Mouse (Mus musculus) MEL (cell line): ENCODE measurements around the gene Med13l. TPM values are rescaled to one million over a fixed set of nuclear protein-coding genes. Genes with fewer than 3 reads are reported as not detected.

ENCODE experiments used
- DNase-seq: peaks from one replicate; pipeline ENCODE4 v3.0.0; 2011; ENCODE audit warnings: low read depth, low spot score
- H3K27ac ChIP-seq: 2 replicates; pipeline ENCODE4 v1.5.1; 2012; ENCODE audit warnings: low read depth, mild to moderate bottlenecking, control low read depth, low read length, moderate library complexity; ENCODE audit not compliant: control insufficient read depth
- H3K27me3 ChIP-seq, 2 experiments: fragments of 150-350 bp in 1 of 2; sonication (generic) in 1 of 2; 2 replicates each; pipeline ENCODE4 v1.6.1; 2012; ENCODE audit warnings: low read length in 2 of 2, mild to moderate bottlenecking in 2 of 2, improper control_type of control experiment in 1 of 2, moderate library complexity in 1 of 2; ENCODE audit not compliant: insufficient read depth in 2 of 2, control insufficient read depth in 1 of 2
- H3K36me3 ChIP-seq, 2 experiments: 2 replicates each; pipeline ENCODE4 v1.6.1; 2012 to 2014; ENCODE audit warnings: low read length in 2 of 2, improper control_type of control experiment in 1 of 2, inconsistent platforms in 1 of 2, mild to moderate bottlenecking in 1 of 2; ENCODE audit not compliant: insufficient read depth in 2 of 2, control insufficient read depth in 1 of 2
- H3K4me1 ChIP-seq, 2 experiments: fragments of 150-350 bp in 1 of 2; sonication (generic) in 1 of 2; 2 replicates each; pipeline ENCODE4 v1.6.1; 2012; ENCODE audit warnings: low read length in 2 of 2, improper control_type of control experiment in 1 of 2, mild to moderate bottlenecking in 1 of 2; ENCODE audit not compliant: insufficient read depth in 2 of 2, control insufficient read depth in 1 of 2
- H3K4me3 ChIP-seq, 2 experiments: fragments of 150-350 bp in 1 of 2; sonication (generic) in 1 of 2; 2 replicates each; pipeline ENCODE4 v1.5.1; 2012; ENCODE audit warnings: low read depth in 2 of 2, low read length in 2 of 2, mild to moderate bottlenecking in 2 of 2, moderate library complexity in 2 of 2, control low read depth in 1 of 2, improper control_type of control experiment in 1 of 2; ENCODE audit not compliant: control insufficient read depth in 1 of 2, insufficient read depth in 1 of 2
- H3K79me2 ChIP-seq: 2 replicates; pipeline ENCODE4 v1.6.1; 2012; ENCODE audit warnings: mild to moderate bottlenecking, low read length, moderate library complexity; ENCODE audit not compliant: control insufficient read depth, poor library complexity, insufficient read depth
- H3K9ac ChIP-seq: 2 replicates; pipeline ENCODE4 v1.6.1; 2012; ENCODE audit warnings: low read depth, mild to moderate bottlenecking, control low read depth, low read length, moderate library complexity; ENCODE audit not compliant: control insufficient read depth, poor library complexity, severe bottlenecking
- H3K9me3 ChIP-seq: fragments of 150-350 bp; sonication (generic); replicated peaks from 2 replicates; pipeline ENCODE4 v1.6.1; 2012; ENCODE audit warnings: mild to moderate bottlenecking, low read length, improper control_type of control experiment, moderate library complexity; ENCODE audit not compliant: insufficient read depth
- BHLHE40 ChIP-seq: IDR thresholded peaks from 2 replicates; pipeline ENCODE4 v1.6.1; 2012; ENCODE audit warnings: low read depth, mild to moderate bottlenecking, inconsistent platforms, low read length, improper control_type of control experiment, borderline replicate concordance
- CHD1 ChIP-seq: IDR thresholded peaks from 2 replicates; pipeline ENCODE4 v1.6.1; 2012; ENCODE audit warnings: low read depth, mild to moderate bottlenecking, inconsistent platforms, low read length, improper control_type of control experiment
- CHD2 ChIP-seq: IDR thresholded peaks from 2 replicates; pipeline ENCODE4 v1.6.1; 2011; ENCODE audit warnings: low read length, improper control_type of control experiment
- CTCF ChIP-seq, 3 experiments: IDR thresholded peaks in 2 of 3; conservative IDR thresholded peaks in 1 of 3; 2 replicates each; pipeline ENCODE4 v1.5.1; 2011 to 2012; ENCODE audit warnings: low read length in 3 of 3, low read depth in 2 of 3, mild to moderate bottlenecking in 2 of 3, improper control_type of control experiment in 1 of 3, inconsistent platforms in 1 of 3, mixed read lengths in 1 of 3, moderate library complexity in 1 of 3; ENCODE audit not compliant: control insufficient read depth in 1 of 3, insufficient read depth in 1 of 3, poor library complexity in 1 of 3, severe bottlenecking in 1 of 3
- E2F4 ChIP-seq: IDR thresholded peaks from 2 replicates; pipeline ENCODE4 v1.6.1; 2011; ENCODE audit warnings: low read depth, low read length, improper control_type of control experiment, borderline replicate concordance
- ELF1 ChIP-seq: IDR thresholded peaks from 2 replicates; pipeline ENCODE4 v1.6.1; 2014; ENCODE audit warnings: low read depth, mild to moderate bottlenecking, inconsistent platforms, low read length, improper control_type of control experiment, moderate library complexity
- EP300 ChIP-seq, 2 experiments: IDR thresholded peaks; 2 replicates each; pipeline ENCODE4 v1.6.1; 2011; ENCODE audit warnings: improper control_type of control experiment in 2 of 2, low read length in 2 of 2, low read depth in 1 of 2, mild to moderate bottlenecking in 1 of 2
- ETS1 ChIP-seq: IDR thresholded peaks from 2 replicates; pipeline ENCODE4 v1.6.1; 2012; ENCODE audit warnings: low read depth, mild to moderate bottlenecking, inconsistent platforms, low read length, improper control_type of control experiment, moderate library complexity
- GABPA ChIP-seq: IDR thresholded peaks from 2 replicates; pipeline ENCODE4 v1.6.1; 2012; ENCODE audit warnings: low read depth, mild to moderate bottlenecking, inconsistent platforms, low read length, improper control_type of control experiment, moderate library complexity
- GATA1 ChIP-seq: IDR thresholded peaks from 2 replicates; pipeline ENCODE4 v1.6.1; 2011; ENCODE audit warnings: low read depth, low read length, improper control_type of control experiment
- HCFC1 ChIP-seq: IDR thresholded peaks from 2 replicates; pipeline ENCODE4 v1.6.1; 2012; ENCODE audit warnings: low read depth, mild to moderate bottlenecking, inconsistent platforms, low read length, improper control_type of control experiment, moderate library complexity
- JUND ChIP-seq: IDR thresholded peaks from 2 replicates; pipeline ENCODE4 v1.6.1; 2011; ENCODE audit warnings: low read depth, mild to moderate bottlenecking, improper control_type of control experiment, low read length
- MAFK ChIP-seq: IDR thresholded peaks from 2 replicates; pipeline ENCODE4 v1.6.1; 2011; ENCODE audit warnings: low read depth, mild to moderate bottlenecking, low read length, improper control_type of control experiment, borderline replicate concordance
- MAX ChIP-seq: IDR thresholded peaks from 2 replicates; pipeline ENCODE4 v1.6.1; 2011; ENCODE audit warnings: low read length, improper control_type of control experiment
- MAZ ChIP-seq: IDR thresholded peaks from 2 replicates; pipeline ENCODE4 v1.6.1; 2012; ENCODE audit warnings: low read depth, mild to moderate bottlenecking, inconsistent platforms, low read length, improper control_type of control experiment
- MEF2A ChIP-seq: IDR thresholded peaks from 2 replicates; pipeline ENCODE4 v1.6.1; 2014; ENCODE audit warnings: low read depth, mild to moderate bottlenecking, inconsistent platforms, low read length, improper control_type of control experiment; ENCODE audit not compliant: poor library complexity, insufficient replicate concordance, severe bottlenecking; ENCODE audit errors: extremely low read depth
- MXI1 ChIP-seq: IDR thresholded peaks from 2 replicates; pipeline ENCODE4 v1.6.1; 2011; ENCODE audit warnings: mild to moderate bottlenecking, low read depth, low read length, improper control_type of control experiment
- MYB ChIP-seq: IDR thresholded peaks from 2 replicates; pipeline ENCODE4 v1.6.1; 2011; ENCODE audit warnings: mild to moderate bottlenecking, low read depth, low read length, improper control_type of control experiment
- MYC ChIP-seq: IDR thresholded peaks from 2 replicates; pipeline ENCODE4 v1.6.1; 2011; ENCODE audit warnings: low read depth, mild to moderate bottlenecking, low read length, improper control_type of control experiment, moderate library complexity
- POLR2A ChIP-seq, 2 experiments: IDR thresholded peaks; 2 replicates each; pipeline ENCODE4 v1.6.1; 2011 to 2012; ENCODE audit warnings: low read length in 2 of 2, mild to moderate bottlenecking in 2 of 2, control low read depth in 1 of 2, improper control_type of control experiment in 1 of 2, low read depth in 1 of 2, moderate library complexity in 1 of 2; ENCODE audit not compliant: control insufficient read depth in 1 of 2, insufficient read depth in 1 of 2, poor library complexity in 1 of 2
- POLR2AphosphoS2 ChIP-seq: IDR thresholded peaks from 2 replicates; pipeline ENCODE4 v1.6.1; 2011; ENCODE audit warnings: low read length, improper control_type of control experiment
- RAD21 ChIP-seq: IDR thresholded peaks from 2 replicates; pipeline ENCODE4 v1.6.1; 2011; ENCODE audit warnings: mild to moderate bottlenecking, low read depth, low read length, improper control_type of control experiment
- RCOR1 ChIP-seq: IDR thresholded peaks from 2 replicates; pipeline ENCODE4 v1.6.1; 2012; ENCODE audit warnings: low read depth, mild to moderate bottlenecking, inconsistent platforms, low read length, improper control_type of control experiment
- SIN3A ChIP-seq: IDR thresholded peaks from 2 replicates; pipeline ENCODE4 v1.6.1; 2012; ENCODE audit warnings: low read length, improper control_type of control experiment, inconsistent platforms
- SMC3 ChIP-seq: IDR thresholded peaks from 2 replicates; pipeline ENCODE4 v1.6.1; 2011; ENCODE audit warnings: low read depth, low read length, improper control_type of control experiment
- TAL1 ChIP-seq: IDR thresholded peaks from 2 replicates; pipeline ENCODE4 v1.6.1; 2012; ENCODE audit warnings: mild to moderate bottlenecking, inconsistent platforms, low read length, moderate library complexity, mixed read lengths
- TBP ChIP-seq: IDR thresholded peaks from 2 replicates; pipeline ENCODE4 v1.8.0; 2011; ENCODE audit warnings: low read depth, low read length, improper control_type of control experiment
- TCF12 ChIP-seq: IDR thresholded peaks from 2 replicates; pipeline ENCODE4 v1.6.1; 2014; ENCODE audit warnings: low read depth, mild to moderate bottlenecking, inconsistent platforms, low read length, improper control_type of control experiment, moderate library complexity
- UBTF ChIP-seq: IDR thresholded peaks from 2 replicates; pipeline ENCODE4 v1.6.1; 2012; ENCODE audit warnings: low read depth, mild to moderate bottlenecking, inconsistent platforms, low read length, improper control_type of control experiment, moderate library complexity, borderline replicate concordance; ENCODE audit not compliant: insufficient read depth
- USF1 ChIP-seq: IDR thresholded peaks from 2 replicates; pipeline ENCODE4 v1.6.1; 2014; ENCODE audit warnings: low read depth, mild to moderate bottlenecking, inconsistent platforms, low read length, improper control_type of control experiment, moderate library complexity
- USF2 ChIP-seq, 2 experiments: IDR thresholded peaks; 2 replicates each; pipeline ENCODE4 v1.6.1; 2011 to 2012; ENCODE audit warnings: improper control_type of control experiment in 2 of 2, low read length in 2 of 2, borderline replicate concordance in 1 of 2, inconsistent platforms in 1 of 2, low read depth in 1 of 2, mild to moderate bottlenecking in 1 of 2; ENCODE audit not compliant: insufficient read depth in 1 of 2
- polyA plus RNA-seq, 2 experiments: library from polyadenylated mRNA; stranded (reverse) in 1 of 2; unstranded in 1 of 2; fragments of >175 nt in 1 of 2; fragments of >200 nt in 1 of 2; gene quantifications; 2 replicates each; pipeline versions ENCODE4 v1.2.1 to v1.2.4; 2012; ENCODE audit warnings: low replicate concordance in 2 of 2, low read depth in 1 of 2; ENCODE audit not compliant: insufficient read length in 2 of 2, insufficient read depth in 1 of 2, missing spikeins in 1 of 2
- total RNA-seq: library from RNA; depleted of rRNA; stranded (reverse); fragments of 300-350 nt; gene quantifications from 2 replicates; pipeline ENCODE4 v1.2.3, GENCODE M21; 2012

The Med13l gene
- total and polyA plus RNA-seq, 3 experiments: 13.4 to 16.1 TPM; not detected in 1

- no peak overlapping the region for H3K27ac ChIP-seq
- H3K36me3 ChIP-seq: peaks cover 0 to 8% of the 10 kb centered on the region in 2 experiments; a peak in 1 of 4 replicates
- H3K27me3 ChIP-seq: no peaks in the 10 kb centered on the region
- no peak overlapping the region for H3K4me3 ChIP-seq
- TF ChIP-seq TAL1: no peak
- TF ChIP-seq USF1: no peak
- no peak for TF ChIP-seq MAZ
- TF ChIP-seq ELF1: no peak
- no peak for TF ChIP-seq UBTF
- TF ChIP-seq MEF2A: no peak
- no peak for TF ChIP-seq CHD2
- TF ChIP-seq SMC3: peak; percentile 33
- TF ChIP-seq GATA1: no peak
- no peak for TF ChIP-seq TCF12
- TF ChIP-seq HCFC1: no peak
- TF ChIP-seq RAD21: peak; percentile 29
- TF ChIP-seq BHLHE40: no peak
- peak; percentile 41 to 55 (median 48) for TF ChIP-seq CTCF (IDR thresholded peaks at IDR 0.05 in 2 of 3, conservative IDR thresholded peaks at IDR 0.05 in 1 of 3; ENCODE audit: control insufficient read depth in 1 of 3, insufficient read depth in 1 of 3, low read depth in 2 of 3, low read length in 3 of 3, poor library complexity in 1 of 3, severe bottlenecking in 1 of 3)
- TF ChIP-seq MXI1: no peak
- TF ChIP-seq ETS1: no peak
- TF ChIP-seq TBP: no peak
- no peak for TF ChIP-seq SIN3A
- no peaks in the 10 kb centered on the region for H3K9me3 ChIP-seq
- DNase-seq: peak; percentile 57
- peaks cover 6% of the 10 kb centered on the region; the same call in 1 of the 2 replicates for H3K79me2 ChIP-seq
- H3K4me1 ChIP-seq: peaks cover 0 to 15% of the 10 kb centered on the region in 2 experiments; a peak in 2 of 4 replicates
- no peak overlapping the region for H3K9ac ChIP-seq
Observed at GRCm38 (mm10) chr5:118555305-118555704, 5.2 kb upstream of the Med13l start.

DNA sequence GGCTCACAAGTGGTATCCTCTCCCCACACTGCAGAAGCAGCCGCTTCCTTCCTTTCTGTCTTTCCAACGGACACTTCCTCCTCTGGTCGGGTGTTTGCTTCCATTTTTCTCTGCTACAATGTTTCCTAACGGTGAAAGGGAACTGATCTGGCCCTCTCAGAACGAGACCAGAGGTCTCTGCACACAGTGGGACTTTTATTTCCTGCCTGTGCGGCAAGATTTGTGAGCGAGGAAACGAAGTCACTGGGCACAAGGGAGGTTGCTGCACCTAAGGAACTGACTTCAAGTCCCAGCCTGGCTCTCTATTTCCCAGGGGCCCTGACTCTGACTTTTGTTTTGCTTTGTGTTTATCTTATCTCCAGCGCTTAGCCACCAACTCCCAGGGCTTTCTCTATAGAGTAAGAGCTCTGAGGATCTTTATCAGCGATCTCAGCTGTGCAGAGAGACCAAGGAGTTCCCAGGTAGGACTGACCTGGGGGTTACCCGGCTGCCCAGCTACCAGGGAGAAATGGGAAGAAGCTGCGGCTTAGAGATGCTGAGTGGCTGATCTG, 4.0 kb upstream of the Med13l start:
- peak overlapping the region; percentile 73 for H3K27ac ChIP-seq
- H3K9ac ChIP-seq: peak overlapping the region; percentile 62
- peaks cover 0 to 8% of the 10 kb centered on the region in 2 experiments; a peak in 1 of 4 replicates for H3K36me3 ChIP-seq
- H3K27me3 ChIP-seq: no peaks in the 10 kb centered on the region
- H3K79me2 ChIP-seq: peaks cover 17% of the 10 kb centered on the region
- no peaks in the 10 kb centered on the region for H3K9me3 ChIP-seq
- peak; percentile 74 for DNase-seq
- H3K4me1 ChIP-seq: peaks cover 0 to 15% of the 10 kb centered on the region in 2 experiments; a peak in 2 of 4 replicates
- H3K4me3 ChIP-seq: peak overlapping the region; percentile 53 to 55
- TF ChIP-seq EP300 (IDR thresholded peaks at IDR 0.05; ENCODE audit: low read depth in 1 of 2, low read length in 2 of 2): peak; percentile 46 to 71
- peak; percentile 88 for TF ChIP-seq GATA1
- no peak for TF ChIP-seq CHD1
- no peak for TF ChIP-seq UBTF
- no peak for TF ChIP-seq MYB
- no peak for TF ChIP-seq JUND
- TF ChIP-seq RAD21: no peak
- TF ChIP-seq GABPA: no peak
- no peak; the same call in 1 of the 2 replicates for TF ChIP-seq SIN3A
- no peak for TF ChIP-seq USF2 (IDR thresholded peaks at IDR 0.05; ENCODE audit: borderline replicate concordance in 1 of 2, insufficient read depth in 1 of 2, low read depth in 1 of 2, low read length in 2 of 2)
- TF ChIP-seq MYC: no peak
- TF ChIP-seq MAFK: no peak
- no peak for TF ChIP-seq MAX
- TF ChIP-seq ETS1: peak; percentile 92
- no peak for TF ChIP-seq BHLHE40
- TF ChIP-seq E2F4: no peak
- no peak; the same call in 1 of the 2 replicates for TF ChIP-seq HCFC1
- TF ChIP-seq ELF1: no peak
- TF ChIP-seq CHD2: no peak
- peak; percentile 80 for TF ChIP-seq RCOR1
- TF ChIP-seq USF1: no peak
- no peak for TF ChIP-seq POLR2A (IDR thresholded peaks at IDR 0.05; ENCODE audit: control insufficient read depth in 1 of 2, insufficient read depth in 1 of 2, low read depth in 1 of 2, low read length in 2 of 2, poor library complexity in 1 of 2)
- no peak for TF ChIP-seq POLR2AphosphoS2
- no peak for TF ChIP-seq TAL1
